Mouse (Mus musculus): ENCODE data around the gene Chmp2b. TPM values are rescaled to one million over a fixed set of nuclear protein-coding genes. Genes with fewer than 3 reads are reported as not detected.
A peak's percentile ranks its signal among the peaks of the same experiment; 100 is the strongest.

The Chmp2b gene
- polyA plus RNA-seq, 1 experiment: 16.3 TPM

GRCm38 (mm10) chr16:65562864-65563206, 309 bp upstream of the Chmp2b start:
- peaks cover 15% of the 10 kb centered on the region for H3K36me3 ChIP-seq (replicated peaks; ENCODE audit: low read length)
- no peak for TF ChIP-seq FLI1 (IDR thresholded peaks at IDR 0.05; ENCODE audit: low read length)
- TF ChIP-seq GATA1 (IDR thresholded peaks at IDR 0.05; ENCODE audit: borderline replicate concordance, low read length): no peak

DNA sequence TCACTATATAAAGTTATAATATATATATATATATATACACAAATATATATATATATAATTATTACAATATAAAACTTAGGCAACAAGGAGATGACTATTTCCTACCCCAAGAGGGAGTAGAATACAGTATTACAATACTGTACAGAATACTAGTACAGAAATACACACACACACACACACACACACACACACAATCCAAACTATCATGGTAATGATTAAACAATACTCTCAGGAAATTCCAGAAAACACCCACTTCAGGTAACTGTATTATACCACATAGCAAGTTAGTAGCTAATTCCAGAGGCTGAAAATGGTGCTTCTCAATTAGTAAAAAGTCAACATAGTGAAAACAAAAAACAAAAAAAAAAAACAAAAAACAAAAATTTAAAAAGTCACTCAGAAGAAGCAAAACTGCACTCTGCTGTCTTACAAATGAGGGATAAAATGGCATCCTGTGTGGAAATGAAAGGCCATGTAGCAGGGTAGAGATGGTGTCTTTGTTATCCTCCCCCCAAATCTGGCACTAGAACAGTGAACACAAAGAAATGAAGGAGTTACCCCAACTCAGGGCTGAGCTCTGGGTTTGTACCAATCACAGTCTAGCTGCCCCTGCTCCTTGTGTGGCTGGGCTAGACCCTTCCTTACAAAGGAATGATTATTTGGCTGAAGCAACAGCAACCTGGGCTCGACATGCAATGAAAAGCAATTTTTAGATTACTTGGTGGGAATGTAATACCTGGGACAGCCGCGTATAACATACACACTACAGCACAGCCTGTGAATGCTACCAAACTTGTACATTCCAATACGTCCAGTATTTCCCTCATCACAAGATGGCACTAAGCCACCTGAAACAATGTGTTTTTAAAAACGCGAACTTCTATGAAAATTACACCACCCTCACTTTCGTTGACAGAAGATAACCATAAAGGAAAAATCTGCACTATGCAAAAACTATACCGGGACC, 1.2 kb downstream of the Chmp2b start:
- Histone ChIP-seq H3K4me1 (peaks cover 43% of the 10 kb centered on the region), H3K27me3 (replicated peaks) (no peaks in the 10 kb centered on the region), H3K36me3 (replicated peaks; ENCODE audit: low read length) (peaks cover 22% of the 10 kb centered on the region), H3K9me3 (no peaks in the 10 kb centered on the region), H3K4me3 (replicated peaks) (peak overlapping the region; percentile 98)
- TF ChIP-seq GATA1 (IDR thresholded peaks at IDR 0.05; ENCODE audit: borderline replicate concordance, low read length) (no peak), FLI1 (IDR thresholded peaks at IDR 0.05; ENCODE audit: low read length) (no peak)

More at GRCm38 (mm10) chr16:65562864-65563206, 309 bp upstream of the Chmp2b start:
- H3K27me3 ChIP-seq (replicated peaks): no peaks in the 10 kb centered on the region
- peak overlapping the region; percentile 98 for H3K4me3 ChIP-seq (replicated peaks)
- peaks cover 32% of the 10 kb centered on the region for H3K4me1 ChIP-seq
- H3K9me3 ChIP-seq: no peaks in the 10 kb centered on the region

DNA sequence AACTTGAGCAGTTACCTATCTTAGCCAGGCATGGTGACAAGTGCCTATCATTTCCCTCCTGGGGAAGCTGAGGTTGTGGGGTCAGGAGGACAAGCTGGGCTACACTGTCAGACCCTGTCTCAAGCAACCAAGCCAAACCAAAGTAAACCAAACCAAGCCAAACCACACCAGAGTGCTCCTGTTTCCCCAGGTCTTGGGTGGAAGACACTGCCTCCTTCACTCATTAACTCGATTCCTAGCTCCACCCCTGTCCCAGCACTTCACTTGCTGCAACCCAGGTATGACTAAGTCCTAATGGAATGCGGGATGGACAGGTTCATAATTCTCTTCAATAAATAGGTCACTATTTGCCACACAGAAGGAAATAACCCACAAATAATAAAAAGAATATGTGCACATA, 2.9 kb downstream of the Chmp2b start:
- TF ChIP-seq FLI1 (IDR thresholded peaks at IDR 0.05; ENCODE audit: low read length): no peak
- TF ChIP-seq GATA1 (IDR thresholded peaks at IDR 0.05; ENCODE audit: borderline replicate concordance, low read length): no peak
- H3K36me3 ChIP-seq (replicated peaks; ENCODE audit: low read length): peaks cover 24% of the 10 kb centered on the region
- peaks cover 46% of the 10 kb centered on the region for H3K4me1 ChIP-seq
- H3K27me3 ChIP-seq (replicated peaks): no peaks in the 10 kb centered on the region
- H3K9me3 ChIP-seq: no peaks in the 10 kb centered on the region
- peak overlapping the region; percentile 18 for H3K4me3 ChIP-seq (replicated peaks)

GRCm38 (mm10) chr16:65557369-65557768, 5.2 kb downstream of the Chmp2b start:
- Histone ChIP-seq H3K27me3 (replicated peaks) (no peaks in the 10 kb centered on the region), H3K9me3 (no peaks in the 10 kb centered on the region), H3K36me3 (replicated peaks; ENCODE audit: low read length) (peaks cover 26% of the 10 kb centered on the region), H3K4me1 (peaks cover 49% of the 10 kb centered on the region), H3K4me3 (replicated peaks) (no peak overlapping the region)
- no peak for TF ChIP-seq FLI1 (IDR thresholded peaks at IDR 0.05; ENCODE audit: low read length)

- Histone ChIP-seq H3K4me3 (replicated peaks) (no peak overlapping the region), H3K27me3 (replicated peaks) (no peaks in the 10 kb centered on the region), H3K9me3 (no peaks in the 10 kb centered on the region), H3K4me1 (peaks cover 33% of the 10 kb centered on the region), H3K36me3 (replicated peaks; ENCODE audit: low read length) (peaks cover 36% of the 10 kb centered on the region)
- TF ChIP-seq FLI1 (IDR thresholded peaks at IDR 0.05; ENCODE audit: low read length): no peak
- no peak for TF ChIP-seq GATA1 (IDR thresholded peaks at IDR 0.05; ENCODE audit: borderline replicate concordance, low read length)
These were observed 8.3 kb downstream of the Chmp2b start for GRCm38 (mm10) chr16:65554267-65554666.

DNA sequence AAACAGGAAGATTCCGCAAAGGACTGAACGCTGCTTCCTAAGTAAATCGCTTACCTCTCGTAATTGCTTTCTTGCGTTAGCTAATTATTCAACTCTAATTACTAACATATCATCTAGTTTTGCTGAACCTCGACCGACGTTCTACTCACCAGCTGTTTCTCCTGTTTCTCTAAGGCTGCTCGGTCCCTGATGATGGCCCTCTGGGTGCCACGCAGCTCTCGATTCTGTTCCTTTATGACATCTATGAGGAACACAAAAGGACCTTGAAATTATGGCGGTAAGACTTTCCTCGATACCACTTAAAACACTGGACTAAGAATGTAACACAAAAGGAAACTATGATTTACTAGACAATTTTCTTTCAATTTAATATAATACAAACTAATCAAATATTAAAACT, 11.7 kb downstream of the Chmp2b start:
- H3K27me3 ChIP-seq (replicated peaks): no peaks in the 10 kb centered on the region
- no peak overlapping the region for H3K4me3 ChIP-seq (replicated peaks)
- no peak for TF ChIP-seq FLI1 (IDR thresholded peaks at IDR 0.05; ENCODE audit: low read length)
- no peak for TF ChIP-seq GATA1 (IDR thresholded peaks at IDR 0.05; ENCODE audit: borderline replicate concordance, low read length)
- peaks cover 25% of the 10 kb centered on the region for H3K4me1 ChIP-seq
- H3K9me3 ChIP-seq: no peaks in the 10 kb centered on the region
- H3K36me3 ChIP-seq (replicated peaks; ENCODE audit: low read length): peaks cover 36% of the 10 kb centered on the region

DNA sequence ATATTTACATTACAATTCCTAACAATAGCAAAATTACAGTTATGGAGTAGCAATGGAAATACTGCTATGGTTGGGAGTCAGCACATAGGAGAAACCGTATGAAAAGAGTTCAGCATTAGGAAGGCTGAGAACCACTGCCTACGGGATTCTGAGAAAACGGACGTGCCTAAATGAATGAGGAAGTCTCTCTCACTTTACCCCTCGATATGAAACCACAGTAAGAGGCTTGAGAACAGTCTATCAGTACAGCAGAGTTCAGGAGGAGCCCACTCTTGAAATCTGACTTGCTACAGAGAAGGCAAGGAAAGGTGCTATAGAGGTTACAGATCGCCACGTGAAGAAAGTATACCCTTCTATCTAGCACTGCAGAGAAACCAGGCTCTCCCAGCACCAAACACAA, 13.6 kb downstream of the Chmp2b start:
- Histone ChIP-seq H3K27me3 (replicated peaks) (no peaks in the 10 kb centered on the region), H3K9me3 (no peaks in the 10 kb centered on the region), H3K4me3 (replicated peaks) (peak overlapping the region; percentile 38), H3K4me1 (peaks cover 20% of the 10 kb centered on the region), H3K36me3 (replicated peaks; ENCODE audit: low read length) (peaks cover 52% of the 10 kb centered on the region)
- no peak for TF ChIP-seq GATA1 (IDR thresholded peaks at IDR 0.05; ENCODE audit: borderline replicate concordance, low read length)
- no peak for TF ChIP-seq FLI1 (IDR thresholded peaks at IDR 0.05; ENCODE audit: low read length)

DNA sequence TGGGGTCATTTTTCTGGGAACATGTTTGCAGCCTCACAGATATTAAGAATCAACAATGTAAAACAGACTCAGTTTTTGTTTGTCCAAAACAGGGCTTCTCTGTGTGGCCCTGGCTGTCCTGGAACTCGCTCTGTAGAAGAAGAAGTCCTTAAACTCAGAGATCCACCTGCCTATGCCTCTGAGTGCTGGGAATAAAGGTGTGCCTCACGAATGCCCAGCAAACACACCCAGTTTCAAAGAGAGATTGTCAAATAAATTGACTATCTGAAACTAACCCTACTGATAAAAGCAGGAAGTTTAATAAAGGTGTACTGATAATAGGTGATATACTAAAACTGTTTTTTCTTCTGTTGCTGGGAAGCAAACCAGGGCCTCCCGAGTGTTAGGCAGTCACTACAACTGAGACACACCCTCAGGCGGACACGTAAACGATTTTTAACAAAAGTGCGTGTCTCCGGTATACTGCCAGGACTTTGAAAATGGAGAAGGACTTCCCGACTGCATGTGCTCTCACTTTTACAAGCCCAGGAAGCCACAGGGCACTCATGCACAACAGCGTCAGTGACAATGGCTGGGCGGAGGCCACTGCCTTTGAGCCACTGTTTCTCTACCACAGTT, 18.7 kb downstream of the Chmp2b start:
- Histone ChIP-seq H3K4me3 (replicated peaks) (no peak overlapping the region), H3K9me3 (no peaks in the 10 kb centered on the region), H3K36me3 (replicated peaks; ENCODE audit: low read length) (peaks cover 86% of the 10 kb centered on the region)

DNA sequence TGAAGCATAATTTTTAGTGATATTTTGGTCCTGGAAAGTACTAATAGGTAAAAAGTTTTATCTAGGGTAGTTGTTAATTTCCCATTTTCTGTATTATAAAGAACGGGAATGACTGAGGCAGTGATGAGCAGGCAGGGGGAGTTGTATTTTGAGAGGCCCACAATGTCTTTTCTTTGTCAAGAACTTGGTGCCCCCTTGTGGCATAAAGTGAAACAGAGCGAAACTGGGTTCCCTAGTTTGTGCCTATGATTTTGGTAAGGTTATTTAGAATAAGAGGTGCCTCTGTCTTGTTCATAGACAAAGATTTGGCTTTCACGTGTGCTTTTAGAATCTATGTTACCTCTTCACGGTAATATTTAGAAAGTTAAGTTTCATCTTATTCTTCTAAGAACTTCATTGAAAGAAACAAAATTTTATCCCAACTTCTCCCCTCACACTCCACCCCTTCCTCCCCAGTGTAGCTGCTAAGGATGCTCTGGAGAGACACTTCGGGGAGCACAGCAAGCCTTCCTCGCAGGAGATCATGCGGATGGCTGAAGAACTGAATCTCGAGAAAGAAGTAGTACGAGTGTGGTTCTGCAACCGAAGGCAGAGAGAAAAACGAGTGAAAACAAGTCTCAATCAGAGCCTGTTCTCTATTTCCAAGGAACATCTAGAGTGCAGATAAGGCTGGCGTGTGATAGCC, 29.1 kb downstream of the Chmp2b start:
- TF ChIP-seq GATA1 (IDR thresholded peaks at IDR 0.05; ENCODE audit: borderline replicate concordance, low read length): no peak
- TF ChIP-seq FLI1 (IDR thresholded peaks at IDR 0.05; ENCODE audit: low read length): no peak
- H3K4me3 ChIP-seq (replicated peaks): no peak overlapping the region
- no peaks in the 10 kb centered on the region for H3K9me3 ChIP-seq
- no peaks in the 10 kb centered on the region for H3K27me3 ChIP-seq (replicated peaks)
- peaks cover 5% of the 10 kb centered on the region for H3K36me3 ChIP-seq (replicated peaks; ENCODE audit: low read length)
- H3K4me1 ChIP-seq: no peaks in the 10 kb centered on the region

More for the DNA sequence above, 18.7 kb downstream of the Chmp2b start:
- peaks cover 4% of the 10 kb centered on the region; the same call in 1 of the 2 replicates for H3K4me1 ChIP-seq
- H3K27me3 ChIP-seq (replicated peaks): no peaks in the 10 kb centered on the region
- no peak for TF ChIP-seq GATA1 (IDR thresholded peaks at IDR 0.05; ENCODE audit: borderline replicate concordance, low read length)
- no peak for TF ChIP-seq FLI1 (IDR thresholded peaks at IDR 0.05; ENCODE audit: low read length)
